Mouse (Mus musculus) testis, adult 2 months (tissue): ENCODE results near the gene Mms19. TPM values are rescaled to one million over a fixed set of nuclear protein-coding genes. Genes with fewer than 3 reads are reported as not detected.

Experiments used
- H3K27ac ChIP-seq: fragments of 200-500 bp; 2 replicates; pipeline ENCODE4 v1.5.1; 2012; ENCODE audit warnings: low read depth, low read length; ENCODE audit not compliant: control insufficient read depth, insufficient read depth
- H3K27me3 ChIP-seq: fragments of 200-500 bp; 2 replicates; pipeline ENCODE4 v1.6.1; 2012; ENCODE audit warnings: mild to moderate bottlenecking, low read length, moderate library complexity; ENCODE audit not compliant: control insufficient read depth, insufficient read depth
- H3K36me3 ChIP-seq: fragments of 200-500 bp; 2 replicates; pipeline ENCODE4 v1.6.1; 2012; ENCODE audit warnings: mild to moderate bottlenecking, low read length; ENCODE audit not compliant: control insufficient read depth, insufficient read depth
- H3K4me1 ChIP-seq: fragments of 200-500 bp; 2 replicates; pipeline ENCODE4 v1.6.1; 2012; ENCODE audit warnings: low read length; ENCODE audit not compliant: control insufficient read depth, insufficient read depth
- H3K4me3 ChIP-seq: fragments of 200-500 bp; 2 replicates; pipeline ENCODE4 v1.5.1; 2012; ENCODE audit warnings: low read depth, mild to moderate bottlenecking, low read length, moderate library complexity, mixed read lengths; ENCODE audit not compliant: control insufficient read depth
- CTCF ChIP-seq: fragments of 200-500 bp; IDR thresholded peaks from 2 replicates; pipeline ENCODE4 v1.5.1; 2012; ENCODE audit warnings: low read depth, mild to moderate bottlenecking, inconsistent platforms, low read length, moderate library complexity; ENCODE audit not compliant: control insufficient read depth, insufficient read depth, insufficient replicate concordance
- POLR2A ChIP-seq: fragments of 200-500 bp; IDR thresholded peaks from 2 replicates; pipeline ENCODE4 v1.6.1; 2012; ENCODE audit warnings: low read depth, mild to moderate bottlenecking, inconsistent platforms, low read length, moderate library complexity; ENCODE audit not compliant: control insufficient read depth
- polyA plus RNA-seq: library from polyadenylated mRNA; depleted of rRNA; stranded (reverse); fragments of >200 nt; gene quantifications from 2 replicates; pipeline ENCODE4 v1.2.3, GENCODE M21; 2012

Gene Mms19
- polyA plus RNA-seq, 1 experiment, result 46.5 TPM

GRCm38 (mm10) chr19:41902848-41903593, 77.9 kb downstream of the Mms19 start:
- TF ChIP-seq POLR2A, result no peak
- TF ChIP-seq CTCF, result no peak
- Histone ChIP-seq H3K27me3 (no peaks in the 10 kb centered on the region), H3K27ac (no peak overlapping the region), H3K36me3 (no peaks in the 10 kb centered on the region), H3K4me1 (no peaks in the 10 kb centered on the region), H3K4me3 (no peak overlapping the region)

- Histone ChIP-seq H3K36me3 (no peaks in the 10 kb centered on the region), H3K4me1 (no peaks in the 10 kb centered on the region), H3K4me3 (no peak overlapping the region), H3K27me3 (no peaks in the 10 kb centered on the region), H3K27ac (no peak overlapping the region)
- TF ChIP-seq POLR2A (no peak), CTCF (no peak)
Observed at GRCm38 (mm10) chr19:41901696-41902095, 79.3 kb downstream of the Mms19 start.

- Histone ChIP-seq H3K4me3 (no peak overlapping the region), H3K4me1 (no peaks in the 10 kb centered on the region), H3K27ac (no peak overlapping the region), H3K27me3 (no peaks in the 10 kb centered on the region), H3K36me3 (no peaks in the 10 kb centered on the region)
- TF ChIP-seq POLR2A (no peak), CTCF (no peak)
Observed at GRCm38 (mm10) chr19:41900495-41901090, 80.4 kb downstream of the Mms19 start.

- peaks cover 3% of the 10 kb centered on the region; the same call in 1 of the 2 replicates for H3K4me1 ChIP-seq
- H3K4me3 ChIP-seq, result peak overlapping the region; percentile 64
- no peaks in the 10 kb centered on the region for H3K36me3 ChIP-seq
- TF ChIP-seq POLR2A, result no peak
- no peak for TF ChIP-seq CTCF
- H3K27ac ChIP-seq, result no peak overlapping the region
- H3K27me3 ChIP-seq, result no peaks in the 10 kb centered on the region
Observed at GRCm38 (mm10) chr19:41898860-41899259, 82.1 kb downstream of the Mms19 start.

- Histone ChIP-seq H3K36me3 (no peaks in the 10 kb centered on the region), H3K27ac (peak overlapping the region; percentile 50; the same call in 1 of the 2 replicates)
Observed at GRCm38 (mm10) chr19:41896319-41896711, 84.6 kb downstream of the Mms19 start.

GRCm38 (mm10) chr19:41895460-41896318, 85.3 kb downstream of the Mms19 start, which contains the start of gene Rrp12:
Gene Rrp12, minus strand, starts transcription at chr19:41896173.
- TF ChIP-seq CTCF (no peak), POLR2A (peak; percentile 73; the same call in 1 of the 2 replicates)
- peak within 1 kb of the TSS; percentile 96 for H3K4me3 ChIP-seq
- H3K36me3 ChIP-seq, result peaks cover 1% of the 10 kb centered on the region
- no peaks in the 10 kb centered on the region for H3K27me3 ChIP-seq
- H3K4me1 ChIP-seq, result peaks cover 3% of the 10 kb centered on the region; the same call in 1 of the 2 replicates
- H3K27ac ChIP-seq, result peak within 1 kb of the TSS; percentile 70

More at GRCm38 (mm10) chr19:41896319-41896711, 84.6 kb downstream of the Mms19 start:
- TF ChIP-seq POLR2A (no peak), CTCF (no peak)
- Histone ChIP-seq H3K4me3 (peak overlapping the region; percentile 96), H3K27me3 (no peaks in the 10 kb centered on the region), H3K4me1 (peaks cover 3% of the 10 kb centered on the region; the same call in 1 of the 2 replicates)
